Mouse (Mus musculus): ENCODE measurements around the gene Pam.
"Not testable (repeated sequence)": the region's sequence is repeated elsewhere in the genome, so short reads cannot be mapped to it uniquely, and the experiment has no call there.

Gene Pam

DNA sequence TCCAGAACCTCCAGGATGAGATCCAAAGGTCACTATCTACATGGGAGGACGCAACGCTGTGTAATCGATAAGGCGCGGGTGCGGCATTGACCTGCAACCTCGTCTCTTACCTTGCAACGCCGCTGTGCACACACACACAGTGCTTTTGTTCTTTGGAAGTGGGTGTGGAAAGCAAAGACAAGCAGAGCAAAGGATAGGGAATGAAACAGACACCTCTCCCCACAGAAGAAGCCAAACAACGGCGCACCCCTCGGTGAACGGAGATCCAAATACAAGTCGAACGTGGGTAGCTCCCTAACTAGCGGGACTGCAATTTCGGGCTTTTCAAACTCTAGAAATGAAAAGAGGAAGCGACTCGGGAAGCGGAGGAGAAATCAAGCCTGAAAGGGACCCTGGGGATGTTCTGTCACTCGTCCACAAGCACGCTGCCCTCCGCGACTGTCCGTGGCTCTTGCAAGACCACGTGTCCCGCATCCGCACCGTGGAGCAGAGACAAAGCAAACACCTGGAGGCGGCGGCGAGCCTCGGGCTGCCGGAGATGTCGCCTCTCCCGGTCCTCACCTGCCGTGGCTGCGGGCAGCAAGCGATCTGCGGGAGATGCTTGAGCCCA lies 326.0 kb downstream of the Pam start:
- peak; percentile 29 for DNase-seq (ENCODE audit: low read depth, low spot score)

- DNase-seq (ENCODE audit: low read depth, low spot score), result no peak
These were observed 326.5 kb downstream of the Pam start for GRCm38 (mm10) chr1:97768906-97769293.

GRCm38 (mm10) chr1:97768089-97768488 lies 327.4 kb downstream of the Pam start:
- DNase-seq (ENCODE audit: low read depth, low spot score), result no peak

DNA sequence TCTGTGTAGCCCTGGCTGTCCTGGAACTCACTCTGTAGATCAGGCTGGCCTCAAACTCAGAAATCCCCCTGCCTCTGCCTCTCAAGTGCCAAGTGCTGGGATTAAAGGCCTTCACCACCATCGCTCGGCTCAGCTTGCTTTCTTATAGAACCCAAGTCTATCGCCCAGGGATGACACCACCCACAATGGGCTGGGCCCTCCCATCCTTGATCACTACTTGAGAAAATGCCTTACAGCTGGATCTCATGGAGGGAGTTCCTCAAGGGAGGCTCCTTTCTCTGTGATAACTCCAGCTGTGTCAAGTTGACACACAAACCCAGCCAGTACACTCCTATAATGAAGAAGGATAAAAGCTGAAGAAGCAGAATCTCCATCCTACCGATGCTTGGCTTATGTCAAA lies 329.7 kb downstream of the Pam start:
- not testable (repeated sequence) for DNase-seq (ENCODE audit: low read depth, low spot score)

DNA sequence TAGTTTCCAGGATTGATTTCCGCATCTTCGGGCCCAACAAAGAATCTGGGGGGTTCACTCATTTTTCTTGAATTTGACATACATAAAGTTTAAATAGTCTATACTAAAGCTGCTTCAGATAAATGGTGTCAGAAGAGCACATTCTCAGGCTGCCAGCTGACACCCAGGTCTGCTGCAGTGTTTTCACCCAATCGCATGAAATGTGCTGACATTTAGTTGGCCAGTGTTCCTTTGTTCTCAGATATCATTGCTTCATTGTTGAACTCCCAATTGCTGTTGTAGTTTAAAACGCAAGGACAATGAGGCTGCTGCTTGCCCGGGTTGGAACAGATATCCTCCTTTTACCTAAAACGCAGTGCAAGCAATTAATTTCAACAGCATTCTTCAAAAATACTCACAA lies 334.0 kb downstream of the Pam start:
- DNase-seq (ENCODE audit: low read depth, low spot score), result no peak

DNA sequence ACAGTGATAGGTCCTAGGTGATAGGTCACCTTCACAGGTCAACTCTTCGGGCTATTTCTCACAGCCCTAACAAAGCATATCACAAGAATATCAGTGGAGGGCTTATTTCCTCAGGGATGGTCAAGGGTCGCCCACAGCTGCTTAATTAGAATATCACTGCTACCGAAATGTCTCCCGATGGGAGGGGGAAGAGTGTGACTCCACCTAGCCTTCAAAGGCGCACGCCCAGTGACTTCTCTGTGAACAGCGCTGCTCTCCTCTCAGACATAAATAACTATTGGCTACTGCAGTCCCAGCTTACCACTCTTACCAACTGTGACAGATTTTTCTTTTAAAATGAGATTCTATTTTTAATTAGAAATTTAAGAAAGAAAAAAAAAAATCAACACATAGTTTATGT lies 334.8 kb downstream of the Pam start:
- no peak for DNase-seq (ENCODE audit: low read depth, low spot score)

DNA sequence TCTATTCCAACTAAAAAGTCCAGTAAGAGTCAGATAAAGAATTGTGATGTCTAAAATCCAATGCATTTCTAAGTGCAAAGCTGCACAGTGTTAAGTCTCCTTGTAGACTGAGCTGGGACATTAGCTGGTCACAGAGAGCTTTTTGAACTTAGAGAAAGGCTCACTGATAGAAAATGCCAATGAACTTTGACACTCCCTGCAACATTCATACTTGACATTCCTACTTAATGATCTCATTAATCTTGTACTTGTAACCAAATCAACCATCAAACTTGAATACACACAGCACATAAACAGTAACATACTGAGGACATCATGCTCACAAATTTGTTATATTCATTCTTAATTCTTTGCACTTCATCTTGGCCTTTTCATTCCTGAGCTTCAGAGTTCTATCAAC lies 335.6 kb downstream of the Pam start:
- DNase-seq (ENCODE audit: low read depth, low spot score), result no peak

- no peak for DNase-seq (ENCODE audit: low read depth, low spot score)
These were observed 341.1 kb downstream of the Pam start for GRCm38 (mm10) chr1:97754392-97754791.

- DNase-seq (ENCODE audit: low read depth, low spot score), result no peak
These were observed 342.2 kb downstream of the Pam start for GRCm38 (mm10) chr1:97753216-97753615.

DNA sequence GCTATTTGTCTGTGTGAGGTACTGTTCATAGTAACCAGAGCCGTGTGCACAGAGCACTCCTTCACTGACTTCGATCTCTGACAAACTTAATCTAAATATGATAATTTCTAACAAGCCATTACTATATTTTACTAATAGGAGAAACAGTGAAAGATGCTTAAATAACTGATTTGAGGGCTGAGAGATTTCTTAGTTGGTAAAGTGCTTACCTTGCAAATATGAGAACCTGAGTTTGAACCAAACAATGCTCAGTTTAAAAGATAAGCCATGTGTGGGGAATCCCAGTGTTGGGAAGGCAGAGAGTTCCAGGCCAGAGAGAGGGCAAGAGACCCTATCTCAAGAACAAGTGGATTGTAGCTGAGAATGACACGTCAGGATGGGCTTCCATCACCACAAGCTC lies 347.3 kb downstream of the Pam start:
- DNase-seq (ENCODE audit: low read depth, low spot score), result no peak

- DNase-seq (ENCODE audit: low read depth, low spot score), result no peak
These were observed 349.2 kb downstream of the Pam start for GRCm38 (mm10) chr1:97746261-97746660.

GRCm38 (mm10) chr1:97745712-97746111 lies 349.7 kb downstream of the Pam start:
- DNase-seq (ENCODE audit: low read depth, low spot score), result no peak
